Mouse (Mus musculus): ENCODE data around the gene Ascl5. TPM values are rescaled to one million over a fixed set of nuclear protein-coding genes. Genes with fewer than 3 reads are reported as not detected.

Gene Ascl5
- polyA plus RNA-seq, 1 experiment from 2014 or later = not detected

DNA sequence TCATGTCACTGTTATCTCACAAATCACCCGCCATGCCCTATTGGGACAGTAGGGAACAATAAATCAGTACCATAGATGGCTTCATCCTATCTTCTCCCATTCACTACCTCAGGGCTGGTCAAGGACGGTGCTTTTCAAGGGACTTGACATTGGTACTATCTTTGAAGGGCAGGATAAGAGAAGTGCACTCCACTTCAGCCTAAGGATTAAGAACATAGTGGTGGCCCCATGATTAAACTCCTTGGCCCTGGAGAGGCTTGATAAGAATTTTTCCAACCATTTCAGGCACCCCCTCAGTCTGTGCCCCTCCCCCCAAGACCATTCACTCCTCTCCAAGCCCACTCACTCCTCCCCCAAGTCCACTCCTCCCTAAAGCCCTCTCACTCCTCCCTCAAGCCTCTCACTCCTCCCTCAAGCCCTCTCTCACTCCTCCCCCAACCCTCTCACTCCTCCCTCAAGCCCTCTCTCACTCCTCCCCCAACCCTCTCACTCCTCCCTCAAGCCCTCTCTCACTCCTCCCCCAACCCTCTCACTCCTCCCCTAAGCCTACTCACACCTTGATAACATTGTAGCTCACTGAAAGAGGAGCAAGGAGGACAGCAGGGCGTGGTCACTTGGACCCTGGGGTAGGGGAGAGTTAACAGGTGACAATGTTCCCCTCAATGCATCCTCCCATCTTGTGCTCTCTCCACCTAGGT lies 35.5 kb downstream of the Ascl5 start:
- no peaks in the 10 kb centered on the region for H3K27me3 ChIP-seq (replicated peaks; ENCODE audit: control insufficient read depth, insufficient read depth, low read length)
- H3K9ac ChIP-seq (ENCODE audit: low read depth, low read length) = no peak overlapping the region
- H3K36me3 ChIP-seq (ENCODE audit: control insufficient read depth, insufficient read depth, low read length) = no peaks in the 10 kb centered on the region
- ATAC-seq (replicated peaks; ENCODE audit: low FRiP score) = peak; percentile 79
- 47% methylated on average over 3 of the region's 3 CpGs for WGBS
- no peak overlapping the region for H3K4me2 ChIP-seq
- H3K4me3 ChIP-seq (ENCODE audit: low read depth, low read length) = no peak overlapping the region
- DNase-seq (ENCODE audit: low spot score) = no peak
- H3K4me1 ChIP-seq (replicated peaks; ENCODE audit: control insufficient read depth, insufficient read depth, low read length) = no peaks in the 10 kb centered on the region
- H3K9me3 ChIP-seq (ENCODE audit: control insufficient read depth, low read length) = no peaks in the 10 kb centered on the region
- no peak overlapping the region for H3K27ac ChIP-seq (ENCODE audit: low read depth, low read length)

DNA sequence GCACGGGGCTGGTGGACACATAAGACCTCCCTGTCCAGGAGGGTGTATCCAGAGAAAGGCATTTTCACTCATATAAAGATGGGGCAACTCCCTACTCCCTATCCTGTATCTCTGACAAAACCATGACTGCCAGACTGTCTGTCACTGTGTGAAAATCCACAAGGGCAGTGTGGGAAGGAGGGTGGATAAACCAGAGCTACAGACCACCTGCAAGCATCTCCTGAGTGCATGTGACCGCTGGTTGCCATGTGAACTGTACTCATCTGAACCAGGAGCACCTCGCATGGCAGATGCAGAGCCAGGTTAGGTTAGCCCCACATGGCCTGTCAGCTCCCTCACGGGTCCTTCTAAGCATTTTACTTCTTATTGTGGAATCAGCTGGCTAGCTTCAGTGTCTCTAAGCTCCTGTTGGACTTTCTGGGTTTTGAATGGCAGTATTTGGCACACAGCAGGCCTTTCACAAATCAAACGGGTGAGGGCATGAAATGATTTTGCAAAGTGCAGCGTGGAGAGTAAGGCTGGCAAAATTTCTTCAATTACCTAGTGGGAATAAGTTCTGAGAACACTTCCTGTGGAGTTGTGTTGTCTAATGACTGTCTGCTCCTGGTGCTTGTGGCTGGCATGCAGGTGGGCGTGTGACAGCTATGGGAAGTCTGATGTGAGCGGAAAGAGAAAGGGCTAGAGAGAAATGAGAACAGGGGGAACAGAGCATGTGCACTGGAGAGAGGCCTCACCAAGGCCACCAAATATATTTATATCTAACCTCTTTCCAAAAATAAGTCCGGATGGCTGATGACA lies 39.0 kb downstream of the Ascl5 start:
- Histone ChIP-seq H3K4me3 (ENCODE audit: low read depth, low read length) (no peak overlapping the region), H3K4me2 (no peak overlapping the region), H3K4me1 (replicated peaks; ENCODE audit: control insufficient read depth, insufficient read depth, low read length) (0 out of 2 replicates have a peak, but pooled peaks cover under 1% of the 10 kb centered on the region), H3K9ac (ENCODE audit: low read depth, low read length) (no peak overlapping the region), H3K9me3 (ENCODE audit: control insufficient read depth, low read length) (no peaks in the 10 kb centered on the region), H3K27me3 (replicated peaks; ENCODE audit: control insufficient read depth, insufficient read depth, low read length) (no peaks in the 10 kb centered on the region), H3K27ac (ENCODE audit: low read depth, low read length) (no peak overlapping the region), H3K36me3 (ENCODE audit: control insufficient read depth, insufficient read depth, low read length) (no peaks in the 10 kb centered on the region)
- WGBS = 77% methylated on average over 9 of the region's 9 CpGs
- DNase-seq (ENCODE audit: low spot score) (no peak), ATAC-seq (replicated peaks; ENCODE audit: low FRiP score) (no peak)

DNA sequence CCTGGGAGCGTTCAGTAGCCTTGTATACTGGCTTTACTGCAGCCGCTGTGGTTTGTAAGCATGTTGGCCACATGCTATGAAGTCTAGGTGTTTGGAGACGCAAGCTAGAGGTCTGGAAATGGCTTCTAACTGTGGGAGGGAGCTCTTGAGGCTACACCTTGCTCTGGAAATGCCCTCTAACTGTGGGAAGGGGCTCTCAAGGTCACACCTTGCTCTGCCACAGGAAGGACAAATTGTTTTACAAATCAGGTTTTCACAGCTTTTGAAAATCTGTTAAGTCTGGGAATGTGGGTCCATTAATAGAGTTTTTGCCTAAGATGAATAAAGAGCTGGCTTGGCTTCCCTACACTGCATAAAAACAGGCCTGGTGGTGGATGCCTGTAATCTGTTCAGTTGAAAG lies 43.1 kb downstream of the Ascl5 start:
- Histone ChIP-seq H3K27me3 (replicated peaks; ENCODE audit: control insufficient read depth, insufficient read depth, low read length) (no peaks in the 10 kb centered on the region), H3K9me3 (ENCODE audit: control insufficient read depth, low read length) (no peaks in the 10 kb centered on the region), H3K4me1 (replicated peaks; ENCODE audit: control insufficient read depth, insufficient read depth, low read length) (peaks cover 4% of the 10 kb centered on the region; the same call in 1 of the 2 replicates), H3K4me2 (no peak overlapping the region), H3K36me3 (ENCODE audit: control insufficient read depth, insufficient read depth, low read length) (no peaks in the 10 kb centered on the region), H3K4me3 (ENCODE audit: low read depth, low read length) (no peak overlapping the region), H3K9ac (ENCODE audit: low read depth, low read length) (no peak overlapping the region), H3K27ac (ENCODE audit: low read depth, low read length) (no peak overlapping the region)
- 55% methylated on average over 3 of the region's 3 CpGs for WGBS
- ATAC-seq (replicated peaks; ENCODE audit: low FRiP score) = no peak
- no peak for DNase-seq (ENCODE audit: low spot score)

DNA sequence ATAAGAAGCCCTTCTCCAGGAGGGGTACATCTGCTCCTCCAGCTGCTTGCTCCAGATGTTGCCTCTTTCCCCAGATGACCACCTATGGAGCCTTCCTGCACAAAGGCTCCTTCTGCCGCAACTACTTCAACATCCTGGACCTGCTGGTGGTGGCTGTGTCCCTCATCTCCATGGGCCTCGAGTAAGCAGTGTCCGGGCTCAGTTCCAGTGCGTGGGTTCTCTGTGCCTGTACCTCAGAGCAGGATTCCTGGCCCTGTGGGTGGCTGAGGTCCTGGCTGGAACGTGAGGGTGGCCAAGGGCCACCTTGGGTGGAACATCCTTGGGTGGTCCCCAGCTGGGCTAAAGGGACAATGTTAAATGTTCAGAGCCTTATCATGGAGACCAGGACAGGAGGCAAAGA lies 44.2 kb downstream of the Ascl5 start:
- 67% methylated on average over 5 of the region's 5 CpGs for WGBS
- peaks cover 4% of the 10 kb centered on the region; the same call in 1 of the 2 replicates for H3K4me1 ChIP-seq (replicated peaks; ENCODE audit: control insufficient read depth, insufficient read depth, low read length)
- H3K27me3 ChIP-seq (replicated peaks; ENCODE audit: control insufficient read depth, insufficient read depth, low read length) = no peaks in the 10 kb centered on the region
- no peaks in the 10 kb centered on the region for H3K36me3 ChIP-seq (ENCODE audit: control insufficient read depth, insufficient read depth, low read length)
- no peak overlapping the region for H3K9ac ChIP-seq (ENCODE audit: low read depth, low read length)
- DNase-seq (ENCODE audit: low spot score) (no peak), ATAC-seq (replicated peaks; ENCODE audit: low FRiP score) (no peak)
- H3K9me3 ChIP-seq (ENCODE audit: control insufficient read depth, low read length) = no peaks in the 10 kb centered on the region; the same call in none of the 2 replicates
- H3K4me2 ChIP-seq = no peak overlapping the region
- H3K27ac ChIP-seq (ENCODE audit: low read depth, low read length) = no peak overlapping the region
- no peak overlapping the region for H3K4me3 ChIP-seq (ENCODE audit: low read depth, low read length)

Other genes starting within 250 kb of the Ascl5 start
- 0.99 and 1.7 TPM in 2 replicates for gene Lad1, start 232.2 kb upstream of the Ascl5 start, polyA plus RNA-seq (2014; fragmentation: Nextera tagmentation; extraction: Ambion mirVana)
- gene Tnnt2, start 214.4 kb upstream of the Ascl5 start, polyA plus RNA-seq (2014; fragmentation: Nextera tagmentation; extraction: Ambion mirVana) = 12.9 and 37.4 TPM in 2 replicates
- 0.09 and 0.10 TPM in 2 replicates for gene Pkp1, start 131.6 kb upstream of the Ascl5 start, polyA plus RNA-seq (2014; fragmentation: Nextera tagmentation; extraction: Ambion mirVana)
- gene Igfn1, start 44.5 kb upstream of the Ascl5 start, polyA plus RNA-seq (2014; fragmentation: Nextera tagmentation; extraction: Ambion mirVana) = not detected in 2 replicates
- gene Tmem9, start 42.7 kb upstream of the Ascl5 start, polyA plus RNA-seq (2014; fragmentation: Nextera tagmentation; extraction: Ambion mirVana) = 79.6 and 92.6 TPM in 2 replicates
- gene Cacna1s, start 1.9 kb downstream of the Ascl5 start, polyA plus RNA-seq (2014; fragmentation: Nextera tagmentation; extraction: Ambion mirVana) = 0.09 and 0.45 TPM in 2 replicates
- gene Kif21b, start 80.6 kb downstream of the Ascl5 start, polyA plus RNA-seq (2014; fragmentation: Nextera tagmentation; extraction: Ambion mirVana) = 3.6 and 4.8 TPM in 2 replicates
- gene Mroh3, start 162.0 kb downstream of the Ascl5 start, polyA plus RNA-seq (2014; fragmentation: Nextera tagmentation; extraction: Ambion mirVana) = not detected in 2 replicates
- gene Inava, start 183.5 kb downstream of the Ascl5 start, polyA plus RNA-seq (2014; fragmentation: Nextera tagmentation; extraction: Ambion mirVana) = 3.1 and 3.2 TPM in 2 replicates
- gene Gpr25, start 210.1 kb downstream of the Ascl5 start, polyA plus RNA-seq (2014; fragmentation: Nextera tagmentation; extraction: Ambion mirVana) = not detected in 2 replicates